Mouse (Mus musculus): Measurements from ENCODE around the gene Gpr37. TPM values are rescaled to one million over a fixed set of nuclear protein-coding genes. Genes with fewer than 3 reads are reported as not detected.

The Gpr37 gene
- polyA plus RNA-seq, 1 experiment from 2014 or later = 1.1 TPM

DNA sequence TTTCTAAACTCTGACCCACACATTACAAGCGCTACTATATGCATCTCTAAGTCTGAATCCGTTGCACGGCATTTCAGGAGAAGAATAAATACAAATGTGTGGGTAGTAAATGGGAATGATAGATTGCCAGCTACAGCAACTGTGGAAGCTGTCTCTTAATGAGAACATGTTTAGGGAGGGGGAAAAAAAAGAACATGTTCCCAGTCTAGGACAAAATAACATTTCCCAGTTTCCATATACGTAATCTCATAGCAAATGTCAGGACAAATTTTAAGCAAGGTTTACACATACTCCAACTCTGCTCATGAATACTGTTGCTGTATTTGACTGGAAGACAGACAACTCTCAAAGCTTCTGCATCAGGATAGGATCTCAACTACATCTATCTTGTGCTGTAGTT, 15.4 kb downstream of the Gpr37 start:
- Histone ChIP-seq H3K27ac (ENCODE audit: poor library complexity, severe bottlenecking) (no peak overlapping the region), H3K4me1 (replicated peaks) (peaks cover 2% of the 10 kb centered on the region), H3K4me2 (no peak overlapping the region), H3K36me3 (no peaks in the 10 kb centered on the region), H3K27me3 (replicated peaks) (no peaks in the 10 kb centered on the region), H3K9ac (no peak overlapping the region), H3K4me3 (no peak overlapping the region), H3K9me3 (replicated peaks) (no peaks in the 10 kb centered on the region)
- no peak for ATAC-seq (ENCODE audit: insufficient number of reproducible peaks, low FRiP score)
- WGBS = 90% methylated on average over 4 of the region's 4 CpGs

DNA sequence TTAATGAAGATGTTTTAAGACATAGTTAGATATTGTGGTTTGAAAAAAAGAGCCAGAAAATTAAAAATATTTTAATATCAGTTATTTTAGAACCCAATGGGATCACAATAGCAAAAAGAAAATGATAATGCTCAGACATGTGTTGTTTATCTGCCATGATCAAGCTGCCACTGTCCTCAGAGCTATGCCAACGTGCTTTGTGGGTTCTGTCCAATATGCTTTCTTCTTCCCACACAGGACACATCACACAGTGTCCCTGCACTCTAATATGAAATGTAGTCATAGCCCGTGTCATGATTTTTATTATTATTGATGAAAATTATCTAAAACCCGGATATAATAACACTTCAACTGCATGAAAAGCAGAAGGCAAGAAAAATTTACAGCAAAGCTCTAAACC, 16.7 kb downstream of the Gpr37 start:
- WGBS = 61% methylated on average over 3 of the region's 3 CpGs
- no peaks in the 10 kb centered on the region for H3K36me3 ChIP-seq
- H3K27me3 ChIP-seq (replicated peaks) = no peaks in the 10 kb centered on the region
- H3K4me1 ChIP-seq (replicated peaks) = peaks cover 7% of the 10 kb centered on the region
- no peak overlapping the region for H3K9ac ChIP-seq
- H3K4me2 ChIP-seq = no peak overlapping the region
- H3K27ac ChIP-seq (ENCODE audit: poor library complexity, severe bottlenecking) = no peak overlapping the region
- no peak for ATAC-seq (ENCODE audit: insufficient number of reproducible peaks, low FRiP score)
- no peaks in the 10 kb centered on the region for H3K9me3 ChIP-seq (replicated peaks)
- no peak overlapping the region for H3K4me3 ChIP-seq

- H3K4me1 ChIP-seq (replicated peaks) = peaks cover 7% of the 10 kb centered on the region
- no peak overlapping the region for H3K27ac ChIP-seq (ENCODE audit: poor library complexity, severe bottlenecking)
- no peaks in the 10 kb centered on the region for H3K9me3 ChIP-seq (replicated peaks)
- H3K27me3 ChIP-seq (replicated peaks) = no peaks in the 10 kb centered on the region
- no peaks in the 10 kb centered on the region for H3K36me3 ChIP-seq
- no peak for ATAC-seq (ENCODE audit: insufficient number of reproducible peaks, low FRiP score)
- H3K4me2 ChIP-seq = no peak overlapping the region
- WGBS = 15% methylated on average over 4 of the region's 4 CpGs
- H3K4me3 ChIP-seq = no peak overlapping the region
- H3K9ac ChIP-seq = no peak overlapping the region
These were observed 20.4 kb downstream of the Gpr37 start for GRCm38 (mm10) chr6:25670150-25670549.

GRCm38 (mm10) chr6:25663942-25664341, 26.6 kb downstream of the Gpr37 start:
- 73% methylated on average over 2 of the region's 2 CpGs for WGBS
- no peak overlapping the region for H3K4me2 ChIP-seq
- no peak overlapping the region for H3K4me3 ChIP-seq
- H3K9ac ChIP-seq = no peak overlapping the region
- H3K9me3 ChIP-seq (replicated peaks) = no peaks in the 10 kb centered on the region
- H3K27ac ChIP-seq (ENCODE audit: poor library complexity, severe bottlenecking) = no peak overlapping the region
- H3K27me3 ChIP-seq (replicated peaks) = no peaks in the 10 kb centered on the region
- H3K4me1 ChIP-seq (replicated peaks) = no peaks in the 10 kb centered on the region
- no peaks in the 10 kb centered on the region for H3K36me3 ChIP-seq
- ATAC-seq (ENCODE audit: insufficient number of reproducible peaks, low FRiP score) = no peak

- H3K4me1 ChIP-seq (replicated peaks) = no peaks in the 10 kb centered on the region
- no peaks in the 10 kb centered on the region for H3K9me3 ChIP-seq (replicated peaks)
- H3K4me3 ChIP-seq = no peak overlapping the region
- ATAC-seq (ENCODE audit: insufficient number of reproducible peaks, low FRiP score) = no peak
- H3K27me3 ChIP-seq (replicated peaks) = no peaks in the 10 kb centered on the region
- H3K36me3 ChIP-seq = no peaks in the 10 kb centered on the region
- H3K27ac ChIP-seq (ENCODE audit: poor library complexity, severe bottlenecking) = no peak overlapping the region
- 78% methylated on average over 3 of the region's 3 CpGs for WGBS
- no peak overlapping the region for H3K4me2 ChIP-seq
- no peak overlapping the region for H3K9ac ChIP-seq
These were observed 30.4 kb downstream of the Gpr37 start for GRCm38 (mm10) chr6:25659924-25660675.

Other genes with a start within 250 kb of the Gpr37 start
- gene Pot1a, start 118.5 kb upstream of the Gpr37 start, polyA plus RNA-seq (2016; fragmentation: Nextera tagmentation; extraction: Ambion mirVana) = 25.1 and 28.8 TPM in 2 replicates